Comparison of ENCODE assay signal across 8 mouse cellular contexts in genomic region chr7:82868309-82869230, GRCm38 (mm10). TPM values are rescaled to one million over a fixed set of nuclear protein-coding genes. Genes with fewer than 3 reads are reported as not detected.
A peak's percentile ranks its signal among the peaks of the same experiment; 100 is the strongest.
DNase-seq lines count a peak whose midpoint lies in the region; ATAC-seq and TF ChIP-seq lines count a peak whose summit lies in the region.

No protein-coding gene starts in this region.

- TF ChIP-seq POLR2A in bone marrow macrophage, adult 2 months (IDR thresholded peaks at IDR 0.05; ENCODE audit: borderline replicate concordance, low read depth, low read length) = no peak

- no peak for ATAC-seq in forebrain, embryonic 11.5 days (replicated peaks; ENCODE audit: low FRiP score)
- ATAC-seq in lung, postnatal 0 days = no peak
- ATAC-seq in monocyte, adult 5-6 weeks (replicated peaks; ENCODE audit: insufficient number of reproducible peaks, low FRiP score, low TSS enrichment, poor library complexity, severe bottlenecking) = no peak

- under 1% methylated on average over 56 of the region's 56 CpGs for WGBS in forebrain, embryonic 11.5 days
- 2% methylated on average over 56 of the region's 56 CpGs for WGBS in lung, postnatal 0 days

- no peak overlapping the region for H3K27ac ChIP-seq in ES-E14 (ENCODE audit: insufficient read depth, low read depth, low read length, poor library complexity, severe bottlenecking)
- no peak overlapping the region for H3K27ac ChIP-seq in bone marrow macrophage, adult 2 months (ENCODE audit: insufficient read depth, low read depth, low read length)
- peak overlapping the region; percentile 99 for H3K27ac ChIP-seq in forebrain, embryonic 11.5 days (ENCODE audit: low read depth, low read length)
- H3K27ac ChIP-seq in lung, postnatal 0 days (ENCODE audit: low read length) = no peak overlapping the region

- H3K36me3 ChIP-seq in ES-E14 (ENCODE audit: control insufficient read depth, insufficient read depth, low read length, poor library complexity, severe bottlenecking) = no peaks in the 10 kb centered on the region; the same call in 1 of the 2 replicates
- peaks cover 12% of the 10 kb centered on the region; the same call in 1 of the 2 replicates for H3K36me3 ChIP-seq in forebrain, embryonic 11.5 days (ENCODE audit: control insufficient read depth, insufficient read depth, low read length)
- H3K36me3 ChIP-seq in lung, postnatal 0 days (ENCODE audit: insufficient read depth, low read length) = no peaks in the 10 kb centered on the region

- H3K4me2 ChIP-seq in forebrain, embryonic 11.5 days (ENCODE audit: low read depth, low read length, severe bottlenecking) = peak overlapping the region; percentile 95
- peak overlapping the region; percentile 89 for H3K4me2 ChIP-seq in lung, postnatal 0 days (replicated peaks; ENCODE audit: low read depth, low read length)

- in situ Hi-C loops in ES-E14 (cut with MboI; ENCODE audit: low sequenced_read_pairs in 2 of 2, unreplicated experiment in 2 of 2) = no loop called here

- no peak overlapping the region for H3K9ac ChIP-seq in ES-E14 (ENCODE audit: insufficient read depth, low read depth, low read length, poor library complexity, severe bottlenecking)
- peak overlapping the region; percentile 100 for H3K9ac ChIP-seq in forebrain, embryonic 11.5 days (ENCODE audit: low read length)
- peak overlapping the region; percentile 36; the same call in 1 of the 2 replicates for H3K9ac ChIP-seq in lung, postnatal 0 days (replicated peaks; ENCODE audit: low read depth)

- no peak for TF ChIP-seq CTCF in bone marrow macrophage, adult 2 months (IDR thresholded peaks at IDR 0.05; ENCODE audit: low read depth, low read length)
- no peak for TF ChIP-seq CTCF in lung, postnatal 0 days (IDR thresholded peaks at IDR 0.05)

- no peak for TF ChIP-seq EP300 in lung, postnatal 0 days (IDR thresholded peaks at IDR 0.05)

- intact Hi-C loops in heart, postnatal 36 days (cut with DNase I) = loop anchor here (5.0 to 10.0 kb wide), 4 partner anchors 151 to 1014 kb away; partner anchors contain the start of genes Mesd, Stard5 and Tlnrd1

- H3K27me3 ChIP-seq in forebrain, embryonic 11.5 days (ENCODE audit: control insufficient read depth, insufficient read depth, low read length) = no peaks in the 10 kb centered on the region
- H3K27me3 ChIP-seq in lung, postnatal 0 days (replicated peaks; ENCODE audit: insufficient read depth, low read length) = no peaks in the 10 kb centered on the region

- DNase-seq in ES-E14 (ENCODE audit: low read depth, low spot score) = peak; percentile 22
- DNase-seq in forebrain, embryonic 11.5 days (ENCODE audit: low spot score) = peak; percentile 78
- peak; percentile 18 to 36 for DNase-seq in heart, postnatal 36 days
- peak; percentile 66 for DNase-seq in layer of hippocampus, adult 9-11 months
- DNase-seq in lung, postnatal 0 days (ENCODE audit: low spot score) = peak; percentile 50
- peak; percentile 79 for DNase-seq in retina, postnatal 1 day

- no peaks in the 10 kb centered on the region for H3K9me3 ChIP-seq in ES-E14 (ENCODE audit: control insufficient read depth, insufficient read depth, low read depth, low read length)
- no peaks in the 10 kb centered on the region for H3K9me3 ChIP-seq in forebrain, embryonic 11.5 days (ENCODE audit: control insufficient read depth, low read length)
- H3K9me3 ChIP-seq in lung, postnatal 0 days (ENCODE audit: low read length) = no peaks in the 10 kb centered on the region

- H3K4me3 ChIP-seq in ES-E14 (ENCODE audit: insufficient read depth in 1 of 2, low read depth in 1 of 2, low read length in 2 of 2, poor library complexity in 1 of 2, severe bottlenecking in 1 of 2) = peak overlapping the region; percentile 87 to 92
- H3K4me3 ChIP-seq in bone marrow macrophage, adult 2 months (ENCODE audit: insufficient read depth, low read length) = peak overlapping the region; percentile 79
- peak overlapping the region; percentile 98 for H3K4me3 ChIP-seq in forebrain, embryonic 11.5 days (ENCODE audit: low read depth, low read length)
- H3K4me3 ChIP-seq in lung, postnatal 0 days (ENCODE audit: low read depth, low read length) = peak overlapping the region; percentile 76

- peaks cover 0 to 10% of the 10 kb centered on the region in 2 experiments; a peak in 1 of 4 replicates for H3K4me1 ChIP-seq in ES-E14 (ENCODE audit: control insufficient read depth in 2 of 2, insufficient read depth in 2 of 2, low read length in 2 of 2, poor library complexity in 1 of 2)
- peaks cover 6% of the 10 kb centered on the region; the same call in 1 of the 2 replicates for H3K4me1 ChIP-seq in bone marrow macrophage, adult 2 months (ENCODE audit: control insufficient read depth, insufficient read depth, low read length)
- H3K4me1 ChIP-seq in forebrain, embryonic 11.5 days (replicated peaks; ENCODE audit: control insufficient read depth, insufficient read depth, low read length) = peaks cover 12% of the 10 kb centered on the region; the same call in 1 of the 2 replicates
- H3K4me1 ChIP-seq in lung, postnatal 0 days (ENCODE audit: insufficient read depth, low read depth, low read length) = peaks cover 15% of the 10 kb centered on the region; the same call in 1 of the 2 replicates

TF ChIP-seq in ES-E14, 5 proteins besides CTCF, POLR2A, EP300 and RAD21:
- TF ChIP-seq ZNF384 (IDR thresholded peaks at IDR 0.05; ENCODE audit: low read depth, low read length) (no peak), ZC3H11A (IDR thresholded peaks at IDR 0.05; ENCODE audit: borderline replicate concordance, low read depth, low read length) (no peak), HCFC1 (IDR thresholded peaks at IDR 0.05; ENCODE audit: borderline replicate concordance, insufficient read depth, low read length) (no peak), MAFK (IDR thresholded peaks at IDR 0.05; ENCODE audit: insufficient read depth, low read depth, low read length) (no peak), CHD2 (IDR thresholded peaks at IDR 0.05; ENCODE audit: low read depth, low read length) (no peak)

RNA-seq across cellular contexts. Expression of gene Mex3b, which starts 1.4 kb away (rescaled TPM):
- 2.6 and 4.4 TPM in 2 replicates for total RNA-seq in ES-E14 (2012; rRNA removed)
- 6.8 and 7.8 TPM in 2 replicates for polyA plus RNA-seq in bone marrow macrophage, adult 2 months (2012; ENCODE audit: insufficient read depth, insufficient read length, missing spikeins)
- 36.0 and 42.7 TPM in 2 replicates for polyA plus RNA-seq in forebrain, embryonic 11.5 days (2014; fragmentation: Nextera tagmentation; extraction: Ambion mirVana)
- 1 to 10 TPM; 1.9 to 2.2 TPM for total RNA-seq in heart, postnatal 36 days (2021)
- polyA plus RNA-seq in lung, postnatal 0 days (2015; fragmentation: Nextera tagmentation; extraction: Ambion mirVana) = 6.5 and 7.7 TPM in 2 replicates
- 3.3 to 3.8 TPM (median 3.8 TPM) in 3 replicates for total RNA-seq in monocyte, adult 5-6 weeks (2017)

Comparison
In these comparisons a context has a peak if more than half of its experiments do, and no peak if none do; other contexts are left out.
1. DNase-seq: peak in every context shown above with its lines; median percentile 79 in retina, postnatal 1 day; 78 in forebrain, embryonic 11.5 days; 66 in layer of hippocampus, adult 9-11 months; 50 in lung, postnatal 0 days; 27 in heart, postnatal 36 days; 22 in ES-E14.